Mouse (Mus musculus): Measurements from ENCODE around the gene Prune2.
"Not testable (repeated sequence)": the region's sequence is repeated elsewhere in the genome, so short reads cannot be mapped to it uniquely, and the experiment has no call there.

The Prune2 gene

GRCm38 (mm10) chr19:17136677-17137460, 181.0 kb downstream of the Prune2 start:
- DNase-seq = peak; percentile 86

- no peak for DNase-seq
These were observed 181.7 kb downstream of the Prune2 start for GRCm38 (mm10) chr19:17137656-17138055.

GRCm38 (mm10) chr19:17138144-17138915, 182.4 kb downstream of the Prune2 start:
- no peak for DNase-seq

- no peak for DNase-seq
These were observed 184.3 kb downstream of the Prune2 start for GRCm38 (mm10) chr19:17140016-17140914.

- no peak for DNase-seq
These were observed 187.3 kb downstream of the Prune2 start for GRCm38 (mm10) chr19:17143245-17143644.

DNA sequence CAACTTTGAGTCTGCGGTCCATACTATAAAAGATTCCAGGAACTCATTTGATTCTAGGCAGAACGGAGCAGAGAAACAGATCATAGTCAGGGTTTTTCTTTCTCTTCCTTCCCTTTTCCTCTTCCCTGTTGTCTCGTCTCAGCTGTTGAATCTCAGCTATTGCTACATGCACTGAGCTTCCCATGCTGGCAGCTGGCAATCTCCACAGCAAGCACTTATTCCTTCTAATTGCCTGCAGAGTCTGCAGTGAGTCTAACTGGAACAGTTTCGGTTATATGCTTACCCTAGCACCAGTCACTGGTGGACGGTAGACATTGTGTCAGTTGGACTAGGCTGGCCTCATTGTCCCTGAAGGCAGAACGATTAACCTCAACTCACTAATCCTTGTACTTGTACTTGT, 188.3 kb downstream of the Prune2 start:
- DNase-seq = peak; percentile 34

DNA sequence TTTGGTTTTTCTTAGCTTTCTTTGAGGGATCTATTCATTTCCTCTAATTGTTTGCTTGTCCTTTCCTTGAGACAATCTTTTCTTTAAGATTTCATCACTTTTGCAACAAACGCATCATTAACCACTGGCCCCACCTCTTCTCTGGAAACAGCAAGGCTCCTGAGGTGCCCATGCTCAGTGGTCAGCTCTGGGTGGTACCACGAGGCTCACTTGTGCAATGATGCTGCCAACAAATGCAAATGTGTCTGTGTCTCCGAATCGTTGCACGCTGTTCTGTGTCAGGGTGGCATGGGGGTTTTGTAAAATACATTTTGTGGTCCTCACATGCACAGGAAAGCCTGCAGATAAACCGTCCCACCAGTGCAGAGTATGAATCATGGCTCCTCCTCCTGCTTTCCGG, 194.1 kb downstream of the Prune2 start:
- DNase-seq = no peak

DNA sequence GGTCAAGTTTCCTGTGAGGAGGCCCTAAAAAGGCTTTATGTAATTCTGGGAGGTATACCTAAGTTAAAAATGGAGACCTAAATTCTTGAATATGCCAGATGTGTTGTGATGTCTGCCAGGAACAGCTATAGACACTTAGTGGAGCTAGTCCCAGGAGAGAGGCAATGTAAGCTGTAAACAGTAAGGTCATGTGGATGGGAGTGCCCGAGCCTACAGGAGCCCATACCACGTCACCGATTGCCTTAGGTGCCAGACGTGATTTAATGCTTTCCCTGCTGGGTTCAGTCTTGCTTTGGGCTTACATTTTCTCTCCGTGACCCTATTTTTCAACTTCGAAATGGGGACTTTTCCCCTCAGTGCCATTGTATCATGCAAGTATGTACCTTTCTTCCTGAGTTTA, 195.9 kb downstream of the Prune2 start:
- DNase-seq = no peak

GRCm38 (mm10) chr19:17152461-17152860, 196.5 kb downstream of the Prune2 start:
- DNase-seq = no peak

GRCm38 (mm10) chr19:17153911-17154639, 198.2 kb downstream of the Prune2 start:
- DNase-seq = no peak

GRCm38 (mm10) chr19:17155216-17155615, 199.3 kb downstream of the Prune2 start:
- DNase-seq = no peak

DNA sequence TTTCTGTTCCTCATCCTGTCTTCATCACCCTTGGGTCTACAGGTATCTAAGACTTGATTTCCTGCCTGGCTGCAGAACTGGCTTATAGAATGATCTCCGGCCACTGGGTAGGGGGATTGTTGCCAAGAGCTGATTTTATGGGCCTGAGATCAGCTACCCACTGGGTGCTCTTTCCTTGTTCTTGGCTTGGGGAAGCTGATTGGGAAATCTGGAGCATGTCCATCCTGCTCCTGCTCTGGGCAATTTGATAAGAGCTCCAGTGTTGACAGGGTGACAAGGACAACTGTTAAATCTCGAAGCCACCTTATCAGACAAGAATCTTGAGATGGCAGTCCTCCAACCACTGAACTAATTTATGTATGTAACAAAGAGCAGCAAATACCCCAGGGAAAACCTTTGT, 203.8 kb downstream of the Prune2 start:
- no peak for DNase-seq

DNA sequence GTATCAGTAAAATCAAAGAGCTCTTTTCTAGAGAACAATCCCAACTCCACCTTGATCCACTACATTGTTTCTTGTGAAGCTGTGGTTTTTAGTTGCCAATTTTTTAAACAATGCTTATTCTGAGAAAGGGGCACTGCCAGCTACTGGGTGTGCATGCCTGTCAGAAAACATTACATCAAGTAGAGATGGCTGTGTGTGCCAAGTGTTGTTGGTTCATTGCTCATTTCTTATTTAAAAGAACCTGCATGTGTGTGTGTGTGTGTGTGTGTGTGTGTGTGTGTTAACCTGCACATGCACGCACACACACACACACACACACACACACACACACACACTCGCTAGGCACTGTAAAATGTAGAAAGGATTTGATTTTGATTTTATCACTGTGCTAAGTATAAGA, 204.3 kb downstream of the Prune2 start:
- no peak for DNase-seq

DNA sequence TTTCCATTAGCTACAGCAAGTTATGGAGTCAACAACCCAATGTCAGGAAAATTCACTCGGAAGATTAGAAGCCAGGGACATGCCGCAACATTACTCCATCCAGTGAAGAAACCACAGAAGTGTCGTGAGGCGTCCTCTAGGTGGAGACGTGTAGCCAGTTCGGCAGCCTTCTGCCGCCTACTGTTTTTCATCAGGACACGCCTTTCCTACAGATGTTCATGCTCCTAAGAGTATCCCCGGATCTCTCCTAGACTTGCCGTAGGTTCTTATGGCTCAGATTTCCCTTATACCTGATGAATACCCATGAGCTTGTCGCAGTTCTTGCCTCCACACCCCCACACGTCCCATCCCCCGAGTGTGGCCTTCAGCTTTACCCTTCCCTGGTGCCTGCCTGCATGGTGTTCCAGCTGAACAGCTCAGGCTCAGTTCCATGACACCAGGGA, 207.6 kb downstream of the Prune2 start:
- peak; percentile 26 for DNase-seq

DNA sequence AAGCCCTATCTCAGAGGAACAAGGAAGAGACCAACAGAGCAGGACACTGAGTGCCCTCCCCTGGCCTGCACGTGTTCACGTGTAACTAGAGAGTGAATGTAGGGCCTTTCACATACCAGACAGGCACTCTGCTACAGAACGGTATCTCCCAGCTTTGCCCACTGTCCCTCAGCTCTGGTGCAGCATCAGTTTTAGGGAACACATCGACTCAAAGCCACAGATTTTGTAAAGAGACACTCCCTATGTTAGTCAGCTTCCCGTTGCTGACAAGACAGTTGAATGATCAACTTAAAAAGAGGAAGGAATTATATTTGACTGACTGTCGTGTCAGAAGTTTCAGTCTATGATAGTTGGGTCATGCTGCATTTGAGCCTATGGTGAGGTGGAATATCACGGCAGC, 210.4 kb downstream of the Prune2 start:
- DNase-seq = no peak

GRCm38 (mm10) chr19:17168186-17168585, 212.3 kb downstream of the Prune2 start:
- no peak for DNase-seq

DNA sequence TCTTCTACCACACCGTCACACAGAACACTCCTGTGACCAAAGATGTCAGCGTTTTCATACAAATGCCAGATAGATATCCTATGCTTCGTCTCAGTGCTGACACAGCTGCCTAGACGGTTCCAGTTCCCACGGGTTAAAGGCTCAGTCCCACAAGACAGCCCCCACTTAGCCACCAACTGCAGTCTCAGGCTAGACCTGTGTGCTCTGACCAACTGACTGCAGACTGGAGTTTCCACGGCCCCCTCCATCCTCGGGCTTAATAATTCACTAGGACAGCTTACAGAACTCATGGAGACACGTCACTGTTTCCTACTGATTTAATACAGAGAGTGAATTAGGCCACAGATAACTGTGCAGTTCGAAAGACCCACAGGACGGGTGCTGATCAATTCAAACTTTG, 213.8 kb downstream of the Prune2 start:
- DNase-seq = no peak

GRCm38 (mm10) chr19:17174501-17174900, 218.6 kb downstream of the Prune2 start:
- DNase-seq = not testable (repeated sequence)

GRCm38 (mm10) chr19:17180506-17180905, 224.6 kb downstream of the Prune2 start:
- peak; percentile 23 for DNase-seq

GRCm38 (mm10) chr19:17194730-17195129, 238.8 kb downstream of the Prune2 start:
- DNase-seq = no peak

DNA sequence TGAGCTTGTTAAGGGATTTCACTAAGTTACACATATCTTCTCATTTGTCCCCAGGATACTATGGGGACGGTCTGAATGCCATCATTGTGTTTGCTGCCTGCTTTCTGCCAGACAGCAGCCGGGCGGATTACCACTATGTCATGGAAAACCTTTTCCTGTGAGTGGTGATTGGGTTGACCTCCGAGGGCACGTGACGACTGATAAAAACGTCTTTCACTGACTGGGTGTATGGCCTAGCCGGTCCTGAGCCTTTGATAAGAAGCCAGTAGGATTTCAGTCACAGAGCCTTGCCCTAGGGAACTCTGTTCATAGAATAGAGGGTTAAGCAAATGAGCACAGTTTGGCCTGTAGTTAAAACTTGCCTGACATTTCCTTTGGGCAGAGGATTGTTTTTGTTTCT, 243.1 kb downstream of the Prune2 start:
- no peak for DNase-seq

DNA sequence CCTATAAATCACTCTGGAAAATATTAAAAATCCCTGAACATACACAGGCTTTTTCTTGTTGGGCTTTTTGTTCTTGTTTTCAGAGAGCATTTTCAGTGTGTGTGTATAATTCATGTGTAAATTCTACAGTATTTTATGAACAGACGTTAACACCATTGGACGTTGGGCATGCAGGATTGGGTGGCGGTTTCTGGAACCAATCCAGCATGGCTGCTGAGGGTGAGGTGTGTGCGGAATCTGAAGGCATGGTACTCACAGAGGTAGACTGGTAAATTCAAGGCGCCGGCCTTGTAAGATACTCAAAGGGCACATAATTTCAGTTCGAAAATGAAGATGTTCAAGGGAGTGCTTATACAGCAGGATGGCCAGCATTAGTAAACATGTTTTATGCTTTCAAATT, 251.2 kb downstream of the Prune2 start:
- no peak for DNase-seq
